Mouse (Mus musculus) midbrain, embryonic 11.5 days (tissue): ENCODE measurements around the gene Ager. TPM values are rescaled to one million over a fixed set of nuclear protein-coding genes. Genes with fewer than 3 reads are reported as not detected.
A peak's percentile ranks its signal among the peaks of the same experiment; 100 is the strongest.

Source experiments
- ATAC-seq: fragments of 200-750 bp; cut with Nextera tagmentation; 2 replicates; pipeline ENCODE4 v1.8.0; 2017; ENCODE audit warnings: moderate TSS enrichment, moderate library complexity; ENCODE audit not compliant: low FRiP score
- DNase-seq: peaks from one replicate; pipeline ENCODE4 v3.0.0; 2015; ENCODE audit warnings: low spot score; ENCODE audit errors: missing footprints
- H3K27ac ChIP-seq: fragments of 300-500 bp; sonication (generic); 2 replicates; pipeline ENCODE4 v1.5.1; 2014; ENCODE audit warnings: low read depth, low read length
- H3K27me3 ChIP-seq: fragments of 300-500 bp; sonication (generic); 2 replicates; pipeline ENCODE4 v1.6.1; 2014; ENCODE audit warnings: mild to moderate bottlenecking, low read length, moderate library complexity, mixed read lengths; ENCODE audit not compliant: control insufficient read depth, insufficient read depth
- H3K36me3 ChIP-seq: fragments of 300-500 bp; sonication (generic); 2 replicates; pipeline ENCODE4 v1.6.1; 2014; ENCODE audit warnings: mild to moderate bottlenecking, low read length, moderate library complexity, mixed read lengths; ENCODE audit not compliant: control insufficient read depth, insufficient read depth
- H3K4me1 ChIP-seq: fragments of 300-500 bp; sonication (generic); 2 replicates; pipeline ENCODE4 v1.6.1; 2014; ENCODE audit warnings: low read length; ENCODE audit not compliant: control insufficient read depth, insufficient read depth
- H3K4me2 ChIP-seq: fragments of 300-500 bp; sonication (generic); 2 replicates; pipeline ENCODE4 v1.6.1; 2014; ENCODE audit warnings: mild to moderate bottlenecking, moderate library complexity
- H3K4me3 ChIP-seq: fragments of 300-500 bp; sonication (generic); 2 replicates; pipeline ENCODE4 v1.5.1; 2014; ENCODE audit warnings: low read depth, low read length
- H3K9ac ChIP-seq: fragments of 300-500 bp; sonication (generic); 2 replicates; pipeline ENCODE4 v1.6.1; 2014; ENCODE audit warnings: low read length
- H3K9me3 ChIP-seq: fragments of 300-500 bp; sonication (generic); 2 replicates; pipeline ENCODE4 v1.6.1; 2016; ENCODE audit warnings: low read length; ENCODE audit not compliant: control insufficient read depth
- WGBS: fragments of 180-500 bp; shearing (Covaris S2); extraction: QIAGEN DNeasy Blood & Tissue Kit; methylation state at CpG from one replicate; pipeline ENCODE4 v1.1.7; 2014; 5-methylcytosine and 5-hydroxymethylcytosine counted together
- polyA plus RNA-seq: library from polyadenylated mRNA; unstranded; fragments of >200 nt; fragmentation: Nextera tagmentation; extraction: Ambion mirVana; gene quantifications from 2 replicates; pipeline ENCODE4 v1.2.1, GENCODE M21; 2014

The Ager gene
- polyA plus RNA-seq, 1 experiment from 2014 or later: 1.6 TPM

DNA sequence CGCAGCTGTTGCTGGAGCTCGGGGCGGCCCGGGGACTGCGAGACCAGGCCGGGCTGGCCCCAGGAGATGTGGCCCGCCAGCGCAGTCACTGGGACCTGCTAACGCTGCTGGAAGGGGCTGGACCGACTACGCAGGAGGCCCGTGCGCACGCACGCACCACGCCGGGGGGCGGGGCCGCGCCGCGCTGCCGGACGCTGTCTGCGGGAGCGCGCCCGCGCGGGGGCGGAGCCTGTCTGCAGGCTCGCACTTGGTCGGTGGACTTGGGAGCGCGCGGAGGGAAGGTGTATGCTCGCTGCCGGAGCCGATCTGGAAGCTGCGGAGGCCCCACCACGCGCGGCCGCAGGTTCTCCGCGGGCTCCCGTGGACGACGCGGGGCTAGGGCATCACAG lies 10.2 kb upstream of the Ager start:
- Histone ChIP-seq H3K4me1 (peaks cover 45% of the 10 kb centered on the region), H3K9ac (peak overlapping the region; percentile 79), H3K9me3 (no peaks in the 10 kb centered on the region), H3K4me3 (peak overlapping the region; percentile 45), H3K27me3 (no peaks in the 10 kb centered on the region), H3K36me3 (no peaks in the 10 kb centered on the region; the same call in 1 of the 2 replicates), H3K4me2 (peak overlapping the region; percentile 90), H3K27ac (peak overlapping the region; percentile 99)
- under 1% methylated on average over 47 of the region's 50 CpGs for WGBS
- DNase-seq: peak; percentile 100
- peak; percentile 83 for ATAC-seq

DNA sequence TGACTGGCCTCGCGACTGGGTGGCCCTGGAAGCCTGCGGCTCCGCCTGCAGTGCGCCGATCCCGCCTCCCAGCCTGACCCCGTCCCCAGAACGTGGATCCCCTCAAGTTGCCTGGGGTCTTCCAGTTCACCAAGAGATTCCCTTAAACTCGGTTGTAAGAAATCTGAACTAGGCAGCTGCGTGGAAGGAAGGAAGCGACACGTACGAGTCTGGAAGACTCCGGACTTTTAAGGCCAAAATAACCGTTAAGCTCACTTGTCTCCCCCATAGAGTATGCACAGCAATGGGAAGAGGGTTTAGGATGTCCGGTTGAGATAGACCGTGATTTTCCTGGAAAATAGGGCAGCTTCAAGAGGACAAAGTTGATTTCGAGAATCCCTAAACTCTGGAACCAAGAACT lies 9.8 kb upstream of the Ager start:
- WGBS: 4% methylated on average over 19 of the region's 19 CpGs
- H3K4me3 ChIP-seq: peak overlapping the region; percentile 45
- no peak for DNase-seq
- peak overlapping the region; percentile 90 for H3K4me2 ChIP-seq
- no peaks in the 10 kb centered on the region; the same call in 1 of the 2 replicates for H3K36me3 ChIP-seq
- peak overlapping the region; percentile 99 for H3K27ac ChIP-seq
- no peak for ATAC-seq
- no peaks in the 10 kb centered on the region for H3K9me3 ChIP-seq
- H3K4me1 ChIP-seq: peaks cover 45% of the 10 kb centered on the region
- H3K27me3 ChIP-seq: no peaks in the 10 kb centered on the region
- H3K9ac ChIP-seq: peak overlapping the region; percentile 79

DNA sequence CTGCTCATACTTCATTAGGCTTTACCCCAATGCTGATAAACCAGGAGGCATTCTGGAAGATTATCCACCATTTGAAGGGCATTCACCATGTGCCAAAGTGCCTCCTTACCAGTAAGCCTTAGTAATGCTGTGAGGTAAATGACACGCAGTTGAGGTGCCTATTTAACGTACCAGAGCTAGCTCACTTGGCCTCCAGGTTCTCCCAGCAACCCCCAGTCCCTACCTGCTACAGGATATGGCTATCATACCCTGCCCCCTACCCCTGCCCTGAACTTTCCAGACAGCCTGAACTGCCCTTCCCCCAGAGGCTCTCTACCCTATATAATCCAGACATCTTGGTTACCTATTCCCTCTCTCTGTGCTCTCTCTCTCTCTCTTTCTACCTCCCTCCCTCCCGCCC lies 8.9 kb upstream of the Ager start:
- no peak overlapping the region for H3K4me3 ChIP-seq
- DNase-seq: no peak
- peaks cover 50% of the 10 kb centered on the region for H3K4me1 ChIP-seq
- WGBS: 63% methylated on average over 3 of the region's 3 CpGs
- H3K27ac ChIP-seq: no peak overlapping the region; the same call in 1 of the 2 replicates
- no peaks in the 10 kb centered on the region for H3K9me3 ChIP-seq
- no peak for ATAC-seq
- H3K27me3 ChIP-seq: no peaks in the 10 kb centered on the region
- no peaks in the 10 kb centered on the region; the same call in 1 of the 2 replicates for H3K36me3 ChIP-seq
- H3K9ac ChIP-seq: no peak overlapping the region
- H3K4me2 ChIP-seq: no peak overlapping the region

DNA sequence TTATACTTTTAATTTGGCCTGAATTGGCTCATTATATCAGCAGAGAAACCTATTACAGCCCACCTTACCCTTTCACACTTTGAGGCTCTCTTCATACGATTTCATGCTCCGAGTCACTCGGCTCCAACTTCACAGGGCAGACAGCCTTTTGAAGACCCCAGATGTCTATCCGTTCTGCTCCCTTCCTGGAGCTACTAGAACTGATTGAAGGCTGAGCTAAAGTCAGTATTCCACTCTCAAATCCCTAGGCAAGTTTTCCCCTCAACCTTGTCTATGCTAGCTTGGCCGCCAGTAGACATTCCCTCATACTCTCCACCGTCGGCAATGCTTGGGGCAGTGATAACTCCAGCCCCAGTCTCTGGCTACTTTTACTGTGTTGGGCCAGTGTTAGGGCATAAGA lies 8.5 kb upstream of the Ager start:
- H3K27me3 ChIP-seq: no peaks in the 10 kb centered on the region
- H3K4me2 ChIP-seq: no peak overlapping the region
- WGBS: 49% methylated on average over 7 of the region's 7 CpGs
- H3K36me3 ChIP-seq: no peaks in the 10 kb centered on the region; the same call in none of the 2 replicates
- ATAC-seq (no peak), DNase-seq (no peak)
- H3K27ac ChIP-seq: peak overlapping the region; percentile 11; the same call in 1 of the 2 replicates
- H3K9ac ChIP-seq: no peak overlapping the region
- H3K4me3 ChIP-seq: no peak overlapping the region
- H3K9me3 ChIP-seq: no peaks in the 10 kb centered on the region
- H3K4me1 ChIP-seq: peaks cover 55% of the 10 kb centered on the region

DNA sequence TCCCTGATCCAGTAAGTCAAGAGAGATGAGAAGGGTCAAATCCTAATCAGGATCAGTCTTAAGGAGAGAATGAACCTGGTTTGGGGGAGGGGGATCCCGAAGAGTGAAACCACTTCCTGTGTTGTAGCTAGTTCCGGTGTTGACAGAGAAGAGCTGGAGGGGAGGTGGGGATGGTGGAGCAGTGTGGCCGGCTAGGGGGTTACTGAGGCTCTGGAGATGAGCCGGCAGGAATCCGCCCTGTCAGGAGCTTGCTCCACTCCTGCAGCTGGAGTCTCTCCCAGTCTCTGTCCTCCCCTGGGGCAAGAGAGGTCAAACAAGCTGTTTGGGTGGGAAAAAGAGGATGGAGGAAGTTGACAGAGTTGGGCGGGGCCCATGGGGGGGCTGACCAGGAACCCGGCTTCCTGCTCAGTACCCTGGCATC lies 8.0 kb upstream of the Ager start, which contains the start of gene Gpsm3:
Gpsm3 (plus strand) TSS at position 126 of the 421 bp plus-strand sequence.
- WGBS: 30% methylated on average over 7 of the region's 7 CpGs
- Histone ChIP-seq H3K9me3 (no peaks in the 10 kb centered on the region), H3K4me3 (no peak within 1 kb of the TSS), H3K4me2 (peak within 1 kb of the TSS; percentile 82; the same call in 1 of the 2 replicates), H3K4me1 (peaks cover 59% of the 10 kb centered on the region), H3K36me3 (no peaks in the 10 kb centered on the region; the same call in none of the 2 replicates), H3K9ac (peak within 1 kb of the TSS; percentile 96; the same call in 1 of the 2 replicates), H3K27ac (peak within 1 kb of the TSS; percentile 97), H3K27me3 (no peaks in the 10 kb centered on the region)
- ATAC-seq (no peak), DNase-seq (no peak)

DNA sequence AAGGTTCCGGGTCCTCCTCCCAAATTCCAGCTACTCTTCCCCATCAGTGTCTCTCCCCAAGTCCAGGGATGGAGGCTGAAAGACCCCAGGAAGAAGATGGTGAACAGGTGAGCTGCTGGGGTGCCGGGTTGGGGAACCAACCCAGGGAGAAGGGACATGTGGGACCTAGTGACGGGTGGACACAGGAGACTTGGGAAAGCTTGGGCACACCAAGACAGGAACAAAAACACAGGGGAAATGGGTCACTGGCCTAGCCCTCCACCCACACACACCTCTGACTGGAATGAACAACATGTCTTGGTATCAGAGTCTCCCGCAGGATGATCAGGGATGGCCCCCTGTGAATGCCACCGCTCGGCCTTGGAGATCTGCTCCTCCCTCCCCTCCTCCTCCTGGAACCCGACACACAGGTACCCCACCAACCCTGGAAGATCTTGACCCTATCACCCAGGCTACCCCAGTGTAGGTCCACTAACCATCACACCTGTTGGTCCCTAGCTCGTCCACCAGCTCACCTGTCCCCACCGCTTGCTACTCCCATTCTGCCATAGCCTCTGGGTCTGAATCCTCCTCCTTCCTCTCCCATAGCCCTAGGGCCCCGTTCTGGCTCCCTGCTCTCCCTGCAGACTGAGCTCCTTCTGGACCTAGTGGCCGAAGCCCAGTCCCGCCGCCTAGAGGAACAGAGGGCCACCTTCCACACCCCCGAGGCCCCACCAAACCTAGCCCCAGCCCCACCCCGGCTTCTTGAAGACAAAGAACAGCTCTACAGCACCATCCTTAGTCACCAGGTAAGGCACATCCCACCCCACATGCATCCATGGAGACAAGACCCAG lies 7.3 kb upstream of the Ager start:
- H3K27ac ChIP-seq: peak overlapping the region; percentile 97
- H3K4me3 ChIP-seq: no peak overlapping the region
- H3K4me2 ChIP-seq: peak overlapping the region; percentile 82; the same call in 1 of the 2 replicates
- no peaks in the 10 kb centered on the region for H3K9me3 ChIP-seq
- no peaks in the 10 kb centered on the region for H3K27me3 ChIP-seq
- peaks cover 3% of the 10 kb centered on the region; the same call in 1 of the 2 replicates for H3K36me3 ChIP-seq
- peak overlapping the region; percentile 96; the same call in 1 of the 2 replicates for H3K9ac ChIP-seq
- peaks cover 65% of the 10 kb centered on the region for H3K4me1 ChIP-seq
- WGBS: 64% methylated on average over 15 of the region's 15 CpGs
- no peak for ATAC-seq
- no peak for DNase-seq

DNA sequence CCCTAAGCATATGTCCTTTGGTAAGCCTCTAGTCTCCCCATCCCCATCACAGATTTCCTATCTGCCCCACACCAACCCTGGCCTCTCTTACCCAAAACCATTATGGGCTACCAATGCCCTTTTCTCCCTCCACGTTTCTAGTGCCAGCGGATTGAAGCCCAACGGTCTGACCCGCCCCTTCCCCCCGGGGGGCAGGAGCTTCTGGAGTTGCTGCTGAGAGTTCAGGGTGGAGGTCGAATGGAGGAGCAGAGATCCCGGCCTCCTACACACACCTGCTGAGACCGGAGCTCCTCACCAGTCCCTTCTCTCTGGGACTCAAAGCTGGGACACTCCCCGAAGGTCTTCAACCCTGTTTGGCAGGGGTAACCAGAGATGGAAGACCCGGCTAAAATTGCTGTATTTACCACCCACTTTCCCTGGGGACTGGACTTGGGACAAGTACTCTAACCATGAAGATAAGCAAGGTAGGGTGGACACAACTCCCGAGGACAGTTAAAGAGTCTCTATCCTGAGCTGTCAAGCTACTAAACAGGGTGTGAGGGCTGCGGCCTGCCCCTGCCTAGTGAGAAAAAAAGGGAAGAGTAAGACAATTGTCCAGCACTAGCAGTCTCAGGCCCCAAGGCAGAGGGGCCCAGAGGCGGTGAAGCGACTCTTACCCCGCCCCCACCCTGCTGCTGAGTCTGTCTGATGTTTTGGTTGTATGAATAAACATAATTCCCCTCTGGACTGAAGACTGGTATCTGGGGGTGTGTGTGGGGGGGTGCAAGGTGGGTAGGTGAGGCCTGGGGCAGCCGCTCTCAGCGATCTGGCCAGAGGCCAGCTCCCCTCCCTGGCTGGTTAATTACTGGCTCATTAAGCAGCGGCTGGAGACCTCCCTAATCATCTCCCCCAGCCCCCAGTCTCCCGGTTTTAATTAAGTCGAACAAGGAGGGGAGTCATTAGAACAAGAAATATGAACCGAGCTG lies 6.4 kb upstream of the Ager start, which contains the start of gene Pbx2:
Pbx2 (plus strand) TSS at position 238 of the 965 bp plus-strand sequence.
- H3K9ac ChIP-seq: peak within 1 kb of the TSS; percentile 96
- ATAC-seq: peak; percentile 24
- peak within 1 kb of the TSS; percentile 73 for H3K4me3 ChIP-seq
- peak; percentile 98 for DNase-seq
- peak within 1 kb of the TSS; percentile 97 for H3K27ac ChIP-seq
- H3K36me3 ChIP-seq: peaks cover 5% of the 10 kb centered on the region; the same call in 1 of the 2 replicates
- WGBS: 1% methylated on average over 21 of the region's 21 CpGs
- H3K4me1 ChIP-seq: peaks cover 58% of the 10 kb centered on the region
- no peaks in the 10 kb centered on the region for H3K27me3 ChIP-seq
- H3K9me3 ChIP-seq: no peaks in the 10 kb centered on the region
- peak within 1 kb of the TSS; percentile 82 for H3K4me2 ChIP-seq

DNA sequence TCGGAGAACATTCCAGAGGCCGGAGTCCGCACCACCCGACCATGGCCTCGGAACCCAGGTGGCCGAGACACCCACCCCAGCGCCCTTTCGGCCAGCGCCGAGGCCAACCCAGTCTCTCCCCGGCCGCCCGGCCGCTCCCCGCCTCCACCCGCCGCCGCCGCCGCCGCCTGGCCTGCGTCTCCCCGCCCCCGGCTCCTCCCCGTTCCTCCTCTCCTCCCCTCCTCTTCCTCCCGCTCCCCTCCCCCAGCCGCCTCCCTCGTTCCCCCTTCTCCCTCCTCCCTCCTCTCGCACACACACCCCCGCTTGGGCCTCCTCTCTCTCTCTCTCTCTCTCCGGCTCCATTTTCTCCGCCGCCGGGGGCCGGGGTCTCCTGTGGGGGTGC lies 5.7 kb upstream of the Ager start:
- WGBS: under 1% methylated on average over 20 of the region's 35 CpGs
- Histone ChIP-seq H3K4me1 (peaks cover 55% of the 10 kb centered on the region), H3K9ac (peak overlapping the region; percentile 96), H3K27ac (peak overlapping the region; percentile 97), H3K36me3 (peaks cover 5% of the 10 kb centered on the region; the same call in 1 of the 2 replicates), H3K27me3 (no peaks in the 10 kb centered on the region), H3K4me3 (peak overlapping the region; percentile 73), H3K4me2 (peak overlapping the region; percentile 82), H3K9me3 (no peaks in the 10 kb centered on the region)
- ATAC-seq (peak; percentile 56), DNase-seq (no peak)
